Mouse (Mus musculus) limb, embryonic 12.5 days (tissue): ENCODE measurements around the gene Exoc3l2. TPM values are rescaled to one million over a fixed set of nuclear protein-coding genes. Genes with fewer than 3 reads are reported as not detected.
"Not testable (repeated sequence)": the region's sequence is repeated elsewhere in the genome, so short reads cannot be mapped to it uniquely, and the experiment has no call there.

Experiments used
- ATAC-seq: fragments of 200-750 bp; cut with Nextera tagmentation; 2 replicates; pipeline ENCODE4 v1.8.0; 2017; ENCODE audit warnings: low read depth, moderate TSS enrichment; ENCODE audit not compliant: insufficient number of reproducible peaks, insufficient read depth, low FRiP score, low TSS enrichment
- H3K27ac ChIP-seq: fragments of 300-500 bp; sonication (generic); 2 replicates; pipeline ENCODE4 v1.5.1; 2016; ENCODE audit warnings: mild to moderate bottlenecking, moderate library complexity
- H3K27me3 ChIP-seq: fragments of 300-500 bp; sonication (generic); 2 replicates; pipeline ENCODE4 v1.6.1; 2016; ENCODE audit warnings: mild to moderate bottlenecking, moderate library complexity
- H3K36me3 ChIP-seq: fragments of 300-500 bp; sonication (generic); 2 replicates; pipeline ENCODE4 v1.6.1; 2016; ENCODE audit warnings: mild to moderate bottlenecking, moderate library complexity
- H3K4me1 ChIP-seq: fragments of 300-500 bp; sonication (generic); replicated peaks from 2 replicates; pipeline ENCODE4 v1.6.1; 2016
- H3K4me2 ChIP-seq: fragments of 300-500 bp; sonication (generic); 2 replicates; pipeline ENCODE4 v1.6.1; 2016; ENCODE audit warnings: mild to moderate bottlenecking, moderate library complexity
- H3K4me3 ChIP-seq: fragments of 300-500 bp; sonication (generic); replicated peaks from 2 replicates; pipeline ENCODE4 v1.5.1; 2016; ENCODE audit warnings: mild to moderate bottlenecking
- H3K9ac ChIP-seq: fragments of 300-500 bp; sonication (generic); replicated peaks from 2 replicates; pipeline ENCODE4 v1.6.1; 2016; ENCODE audit warnings: mild to moderate bottlenecking, moderate library complexity
- H3K9me3 ChIP-seq: fragments of 300-500 bp; sonication (generic); 2 replicates; pipeline ENCODE4 v1.6.1; 2016; ENCODE audit warnings: mild to moderate bottlenecking, moderate library complexity
- WGBS: fragments of 180-500 bp; shearing (Covaris S2); methylation state at CpG from one replicate; pipeline ENCODE4 v1.1.7; 2016; 5-methylcytosine and 5-hydroxymethylcytosine counted together
- polyA plus RNA-seq: library from polyadenylated mRNA; unstranded; fragments of >200 nt; fragmentation: Nextera tagmentation; extraction: Ambion mirVana; gene quantifications from 2 replicates; pipeline ENCODE4 v1.2.1, GENCODE M21; 2016

Gene Exoc3l2
- polyA plus RNA-seq, 1 experiment from 2014 or later, result 1.5 TPM

- Histone ChIP-seq H3K27ac (peak overlapping the region; percentile 72; the same call in 1 of the 2 replicates), H3K4me1 (peaks cover 15% of the 10 kb centered on the region), H3K36me3 (0 out of 2 replicates have a peak, but pooled peaks cover 3% of the 10 kb centered on the region), H3K27me3 (no peaks in the 10 kb centered on the region), H3K9me3 (no peaks in the 10 kb centered on the region), H3K4me3 (peak overlapping the region; percentile 81), H3K9ac (peak overlapping the region; percentile 76), H3K4me2 (peak overlapping the region; percentile 94)
- under 1% methylated on average over 71 of the region's 71 CpGs for WGBS
- ATAC-seq, result no peak
These were observed 44.0 kb downstream of the Exoc3l2 start for GRCm38 (mm10) chr7:19506969-19507611.

- peak overlapping the region; percentile 81 for H3K4me3 ChIP-seq
- H3K9me3 ChIP-seq, result no peaks in the 10 kb centered on the region
- H3K27me3 ChIP-seq, result no peaks in the 10 kb centered on the region
- no peak for ATAC-seq
- peak overlapping the region; percentile 72; the same call in 1 of the 2 replicates for H3K27ac ChIP-seq
- H3K9ac ChIP-seq, result peak overlapping the region; percentile 76
- H3K4me2 ChIP-seq, result peak overlapping the region; percentile 94
- H3K4me1 ChIP-seq, result peaks cover 15% of the 10 kb centered on the region
- WGBS, result 5% methylated on average over 18 of the region's 18 CpGs
- H3K36me3 ChIP-seq, result 0 out of 2 replicates have a peak, but pooled peaks cover 3% of the 10 kb centered on the region
These were observed 44.5 kb downstream of the Exoc3l2 start for GRCm38 (mm10) chr7:19507612-19507981.

GRCm38 (mm10) chr7:19508150-19508923, 45.2 kb downstream of the Exoc3l2 start, which contains the start of the genes Bloc1s3 and Trappc6a:
Bloc1s3 (minus strand) TSS chr7:19508367.
Trappc6a (plus strand) TSS chr7:19508395.
- Histone ChIP-seq H3K4me3 (peak within 1 kb of the TSS; percentile 81), H3K9me3 (no peaks in the 10 kb centered on the region), H3K36me3 (0 out of 2 replicates have a peak, but pooled peaks cover 3% of the 10 kb centered on the region), H3K27me3 (no peaks in the 10 kb centered on the region), H3K4me2 (peak within 1 kb of the TSS; percentile 94), H3K4me1 (peaks cover 15% of the 10 kb centered on the region), H3K27ac (peak within 1 kb of the TSS; percentile 72), H3K9ac (peak within 1 kb of the TSS; percentile 84)
- ATAC-seq, result peak; percentile 89
- WGBS, result under 1% methylated on average over 56 of the region's 56 CpGs

DNA sequence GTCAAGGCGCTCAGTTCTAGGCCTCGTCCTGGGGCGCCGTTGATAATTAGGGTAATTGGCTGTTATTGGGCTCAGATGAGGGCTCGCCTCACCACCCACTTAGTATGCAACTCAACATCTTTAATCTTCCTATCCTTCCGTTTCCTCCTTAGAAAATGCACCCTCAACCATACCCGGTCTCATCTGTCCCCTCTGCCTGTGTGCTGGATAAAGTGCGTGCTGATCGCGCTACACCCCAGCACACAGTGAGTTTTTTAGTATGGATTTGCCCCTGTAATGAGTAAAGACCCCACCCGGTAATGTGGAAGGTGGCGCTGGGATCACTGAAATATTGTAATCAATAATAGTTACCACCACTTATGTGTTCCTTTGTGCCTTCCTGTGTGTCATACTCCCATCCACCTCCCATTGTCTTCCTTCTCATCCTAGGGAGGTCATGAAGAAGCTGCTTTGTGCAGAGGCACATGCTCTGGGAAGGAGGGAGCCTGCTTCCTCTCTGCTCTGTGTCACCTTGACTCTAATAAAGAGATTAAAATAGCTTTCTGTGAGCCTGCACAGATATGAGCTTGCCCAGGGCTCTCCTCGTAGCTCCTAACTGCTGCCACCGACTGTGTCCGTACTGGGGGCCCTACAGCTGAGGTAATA, 45.9 kb downstream of the Exoc3l2 start:
- peak; percentile 4 for ATAC-seq
- Histone ChIP-seq H3K4me3 (peak overlapping the region; percentile 81), H3K9me3 (no peaks in the 10 kb centered on the region), H3K27me3 (no peaks in the 10 kb centered on the region), H3K27ac (peak overlapping the region; percentile 56; the same call in 1 of the 2 replicates), H3K9ac (peak overlapping the region; percentile 84), H3K4me2 (peak overlapping the region; percentile 94), H3K4me1 (peaks cover 15% of the 10 kb centered on the region), H3K36me3 (0 out of 2 replicates have a peak, but pooled peaks cover 3% of the 10 kb centered on the region)
- 9% methylated on average over 15 of the region's 15 CpGs for WGBS

- ATAC-seq, result no peak
- WGBS, result 95% methylated on average over 7 of the region's 7 CpGs
- peak overlapping the region; percentile 84; the same call in 1 of the 2 replicates for H3K9ac ChIP-seq
These were observed 46.7 kb downstream of the Exoc3l2 start for GRCm38 (mm10) chr7:19509786-19510185.

GRCm38 (mm10) chr7:19511934-19512333, 48.8 kb downstream of the Exoc3l2 start:
- Histone ChIP-seq H3K27me3 (peaks cover 16% of the 10 kb centered on the region), H3K4me1 (peaks cover 13% of the 10 kb centered on the region)
- ATAC-seq, H3K4me3 ChIP-seq, H3K9me3 ChIP-seq, H3K9ac ChIP-seq, H3K4me2 ChIP-seq, H3K36me3 ChIP-seq, H3K27ac ChIP-seq: not testable (repeated sequence)
- 83% methylated on average over 7 of the region's 7 CpGs for WGBS

More at GRCm38 (mm10) chr7:19509786-19510185, 46.7 kb downstream of the Exoc3l2 start:
- peak overlapping the region; percentile 81; the same call in 1 of the 2 replicates for H3K4me3 ChIP-seq
- peak overlapping the region; percentile 94 for H3K4me2 ChIP-seq
- no peaks in the 10 kb centered on the region for H3K27me3 ChIP-seq
- peaks cover 15% of the 10 kb centered on the region for H3K4me1 ChIP-seq
- H3K27ac ChIP-seq, result no peak overlapping the region
- 0 out of 2 replicates have a peak, but pooled peaks cover 3% of the 10 kb centered on the region for H3K36me3 ChIP-seq
- H3K9me3 ChIP-seq, result no peaks in the 10 kb centered on the region

- Histone ChIP-seq H3K36me3 (0 out of 2 replicates have a peak, but pooled peaks cover 3% of the 10 kb centered on the region), H3K4me1 (peaks cover 13% of the 10 kb centered on the region), H3K4me2 (no peak overlapping the region), H3K4me3 (no peak overlapping the region), H3K27me3 (peaks cover 20% of the 10 kb centered on the region), H3K9ac (no peak overlapping the region), H3K27ac (no peak overlapping the region), H3K9me3 (no peaks in the 10 kb centered on the region)
- no peak for ATAC-seq
- WGBS, result 77% methylated on average over 6 of the region's 6 CpGs
These were observed 49.2 kb downstream of the Exoc3l2 start for GRCm38 (mm10) chr7:19512353-19512752.

GRCm38 (mm10) chr7:19517652-19518365, 54.7 kb downstream of the Exoc3l2 start, which contains the start of gene Nkpd1:
Nkpd1 (plus strand) TSS chr7:19517838.
- Histone ChIP-seq H3K4me3 (peak within 1 kb of the TSS; percentile 26), H3K4me1 (peaks cover 13% of the 10 kb centered on the region), H3K27ac (no peak within 1 kb of the TSS), H3K9ac (no peak within 1 kb of the TSS; the same call in none of the 2 replicates), H3K27me3 (peaks cover 74% of the 10 kb centered on the region), H3K36me3 (no peaks in the 10 kb centered on the region), H3K9me3 (no peaks in the 10 kb centered on the region), H3K4me2 (peak within 1 kb of the TSS; percentile 46)
- WGBS, result 4% methylated on average over 29 of the region's 29 CpGs
- no peak for ATAC-seq

GRCm38 (mm10) chr7:19520032-19520431, 56.9 kb downstream of the Exoc3l2 start:
- Histone ChIP-seq H3K4me2 (peak overlapping the region; percentile 56), H3K36me3 (no peaks in the 10 kb centered on the region), H3K4me3 (peak overlapping the region; percentile 34), H3K27ac (no peak overlapping the region), H3K9ac (peak overlapping the region; percentile 57), H3K27me3 (peaks cover 97% of the 10 kb centered on the region), H3K4me1 (peaks cover 33% of the 10 kb centered on the region), H3K9me3 (no peaks in the 10 kb centered on the region)
- no peak for ATAC-seq
- 6% methylated on average over 23 of the region's 23 CpGs for WGBS

DNA sequence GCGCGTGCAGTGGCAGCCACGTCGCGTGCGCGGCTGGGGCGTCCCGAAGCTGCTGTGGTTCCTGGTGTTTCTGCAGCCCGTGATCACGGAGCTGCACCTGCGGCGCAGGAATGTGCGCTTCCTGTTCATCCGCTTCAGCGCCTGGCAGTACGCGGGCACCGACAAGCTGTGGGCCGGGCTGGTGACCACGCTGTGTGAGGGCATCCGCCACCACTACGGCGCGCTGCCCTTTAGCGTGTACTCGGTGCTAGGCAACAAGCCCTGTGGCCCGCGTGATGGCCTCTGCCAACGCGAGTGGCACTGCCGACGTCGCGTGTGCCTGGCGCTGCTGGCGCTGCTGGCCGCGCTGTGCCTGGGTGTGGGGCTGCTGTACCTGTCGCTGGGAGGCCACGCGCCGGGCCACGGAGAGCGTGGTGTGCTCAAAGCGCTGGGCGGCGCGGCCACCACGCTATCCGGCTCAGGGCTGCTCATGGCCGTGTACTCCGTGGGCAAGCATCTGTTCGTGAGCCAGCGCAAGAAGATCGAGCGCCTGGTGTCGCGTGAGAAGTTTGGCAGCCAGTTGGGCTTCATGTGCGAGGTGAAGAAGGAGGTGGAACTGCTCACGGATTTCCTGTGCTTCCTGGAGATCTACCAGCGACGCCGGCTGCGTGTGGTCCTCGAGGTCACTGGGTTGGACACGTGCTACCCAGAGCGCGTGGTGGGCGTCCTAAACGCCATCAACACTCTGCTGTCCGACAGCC, 60.1 kb downstream of the Exoc3l2 start:
- H3K9me3 ChIP-seq, result no peaks in the 10 kb centered on the region
- H3K4me1 ChIP-seq, result peaks cover 27% of the 10 kb centered on the region
- ATAC-seq, result no peak
- peak overlapping the region; percentile 86 for H3K4me2 ChIP-seq
- no peak overlapping the region for H3K27ac ChIP-seq
- peak overlapping the region; percentile 45 for H3K4me3 ChIP-seq
- 0 out of 2 replicates have a peak overlapping the region, but pooled peaks have one; percentile 51 for H3K9ac ChIP-seq
- H3K27me3 ChIP-seq, result peaks cover 89% of the 10 kb centered on the region
- 12% methylated on average over 72 of the region's 72 CpGs for WGBS
- no peaks in the 10 kb centered on the region for H3K36me3 ChIP-seq
